Mouse (Mus musculus) liver, postnatal 0 days (tissue): ENCODE data around the gene Xpa. TPM values are rescaled to one million over a fixed set of nuclear protein-coding genes. Genes with fewer than 3 reads are reported as not detected.

Experiments
- ATAC-seq: fragments of 200-750 bp; cut with Nextera tagmentation; 2 replicates; pipeline ENCODE4 v1.8.0; 2017; ENCODE audit warnings: mild to moderate bottlenecking, moderate library complexity
- DNase-seq: peaks from one replicate; pipeline ENCODE4 v3.0.0-alpha.2; 2016
- H3K27ac ChIP-seq: fragments of 300-500 bp; sonication (generic); 2 replicates; pipeline ENCODE4 v1.5.1; 2014; ENCODE audit warnings: antibody characterized with exemption, moderate library complexity, mild to moderate bottlenecking, low read depth
- H3K27me3 ChIP-seq: fragments of 300-500 bp; sonication (generic); 2 replicates; pipeline ENCODE4 v1.6.1; 2014; ENCODE audit warnings: low read length, control low read depth, mixed read lengths; ENCODE audit not compliant: insufficient read depth
- H3K36me3 ChIP-seq: fragments of 300-500 bp; sonication (generic); replicated peaks from 2 replicates; pipeline ENCODE4 v1.6.1; 2014; ENCODE audit warnings: mild to moderate bottlenecking, control low read depth, low read length, moderate library complexity, mixed read lengths; ENCODE audit not compliant: insufficient read depth
- H3K4me1 ChIP-seq: fragments of 300-500 bp; sonication (generic); 2 replicates; pipeline ENCODE4 v1.6.1; 2014; ENCODE audit warnings: antibody characterized with exemption, mild to moderate bottlenecking, control low read depth; ENCODE audit not compliant: insufficient read depth
- H3K4me2 ChIP-seq: fragments of 300-500 bp; sonication (generic); 2 replicates; pipeline ENCODE4 v1.6.1; 2014; ENCODE audit warnings: low read depth, mild to moderate bottlenecking, low read length, moderate library complexity, mixed read lengths
- H3K4me3 ChIP-seq: fragments of 300-500 bp; sonication (generic); 2 replicates; pipeline ENCODE4 v1.5.1; 2014; ENCODE audit warnings: low read depth, low read length
- H3K9ac ChIP-seq: fragments of 300-500 bp; sonication (generic); replicated peaks from 2 replicates; pipeline ENCODE4 v1.6.1; 2014; ENCODE audit warnings: mild to moderate bottlenecking, moderate library complexity
- H3K9me3 ChIP-seq: fragments of 300-500 bp; sonication (generic); 2 replicates; pipeline ENCODE4 v1.6.1; 2016; ENCODE audit warnings: mild to moderate bottlenecking, control low read depth, low read length, mixed read lengths
- CTCF ChIP-seq: sonication (generic); IDR thresholded peaks from 2 replicates; pipeline ENCODE4 v1.5.1; 2016; ENCODE audit warnings: antibody characterized with exemption, low read depth
- EP300 ChIP-seq: IDR thresholded peaks from 2 replicates; pipeline ENCODE4 v1.6.1; 2016; ENCODE audit warnings: antibody characterized with exemption, low read depth, mild to moderate bottlenecking
- WGBS: fragments of 180-500 bp; shearing (Covaris S2); extraction: QIAGEN DNeasy Blood & Tissue Kit; methylation state at CpG from one replicate; pipeline ENCODE4 v1.1.7; 2014; ENCODE audit not compliant: insufficient replicate concordance; 5-methylcytosine and 5-hydroxymethylcytosine counted together
- polyA plus RNA-seq: library from polyadenylated mRNA; unstranded; fragments of >200 nt; fragmentation: Nextera tagmentation; extraction: Ambion mirVana; gene quantifications from 2 replicates; pipeline ENCODE4 v1.2.1, GENCODE M21; 2015

The Xpa gene
- polyA plus RNA-seq, 1 experiment from 2014 or later = 15.3 TPM

- TF ChIP-seq CTCF (no peak), EP300 (no peak)
- Histone ChIP-seq H3K9ac (no peak overlapping the region), H3K9me3 (no peaks in the 10 kb centered on the region), H3K4me2 (no peak overlapping the region), H3K36me3 (peaks cover 63% of the 10 kb centered on the region), H3K4me1 (no peaks in the 10 kb centered on the region), H3K27me3 (no peaks in the 10 kb centered on the region), H3K27ac (no peak overlapping the region), H3K4me3 (no peak overlapping the region)
- DNase-seq (no peak), ATAC-seq (0 out of 2 replicates have a peak, but pooled peaks have one; percentile 29)
- WGBS = 77% methylated on average over 8 of the region's 8 CpGs
These were observed 10.7 kb downstream of the Xpa start for GRCm38 (mm10) chr4:46185423-46185822.

- DNase-seq (no peak), ATAC-seq (no peak)
- H3K36me3 ChIP-seq = peaks cover 53% of the 10 kb centered on the region
- no peak overlapping the region for H3K9ac ChIP-seq
- H3K4me3 ChIP-seq = no peak overlapping the region
- H3K27me3 ChIP-seq = no peaks in the 10 kb centered on the region
- no peak overlapping the region for H3K27ac ChIP-seq
- H3K4me1 ChIP-seq = no peaks in the 10 kb centered on the region
- no peak for TF ChIP-seq EP300
- no peak for TF ChIP-seq CTCF
- no peak overlapping the region for H3K4me2 ChIP-seq
- no peaks in the 10 kb centered on the region for H3K9me3 ChIP-seq
- 88% methylated on average over 7 of the region's 7 CpGs for WGBS
These were observed 13.9 kb downstream of the Xpa start for GRCm38 (mm10) chr4:46182181-46182580.

- TF ChIP-seq EP300 (no peak), CTCF (no peak)
- Histone ChIP-seq H3K9me3 (no peaks in the 10 kb centered on the region), H3K9ac (no peak overlapping the region), H3K4me2 (no peak overlapping the region), H3K36me3 (peaks cover 60% of the 10 kb centered on the region), H3K4me1 (no peaks in the 10 kb centered on the region), H3K4me3 (no peak overlapping the region), H3K27ac (no peak overlapping the region), H3K27me3 (no peaks in the 10 kb centered on the region)
- ATAC-seq = no peak
- 79% methylated on average over 6 of the region's 6 CpGs for WGBS
- no peak for DNase-seq
These were observed 14.9 kb downstream of the Xpa start for GRCm38 (mm10) chr4:46181168-46181567.

- Histone ChIP-seq H3K36me3 (peaks cover 59% of the 10 kb centered on the region), H3K9ac (no peak overlapping the region), H3K4me3 (no peak overlapping the region), H3K9me3 (no peaks in the 10 kb centered on the region), H3K4me1 (no peaks in the 10 kb centered on the region), H3K4me2 (no peak overlapping the region), H3K27me3 (no peaks in the 10 kb centered on the region), H3K27ac (no peak overlapping the region)
- WGBS = 87% methylated on average over 7 of the region's 7 CpGs
- TF ChIP-seq EP300 (no peak), CTCF (no peak)
- DNase-seq (no peak), ATAC-seq (no peak)
These were observed 18.6 kb downstream of the Xpa start for GRCm38 (mm10) chr4:46177496-46177895.

GRCm38 (mm10) chr4:46177018-46177417, 19.1 kb downstream of the Xpa start:
- Histone ChIP-seq H3K36me3 (peaks cover 57% of the 10 kb centered on the region), H3K4me3 (no peak overlapping the region), H3K9me3 (no peaks in the 10 kb centered on the region), H3K4me2 (no peak overlapping the region), H3K27me3 (no peaks in the 10 kb centered on the region), H3K4me1 (no peaks in the 10 kb centered on the region), H3K9ac (no peak overlapping the region), H3K27ac (no peak overlapping the region)
- DNase-seq (no peak), ATAC-seq (no peak)
- WGBS = 86% methylated on average over 5 of the region's 5 CpGs
- TF ChIP-seq EP300 = no peak
- TF ChIP-seq CTCF = no peak

GRCm38 (mm10) chr4:46176313-46176712, 19.8 kb downstream of the Xpa start:
- Histone ChIP-seq H3K27me3 (no peaks in the 10 kb centered on the region), H3K4me2 (no peak overlapping the region), H3K9me3 (no peaks in the 10 kb centered on the region), H3K9ac (no peak overlapping the region), H3K27ac (no peak overlapping the region), H3K4me1 (no peaks in the 10 kb centered on the region), H3K4me3 (no peak overlapping the region), H3K36me3 (peaks cover 54% of the 10 kb centered on the region)
- 73% methylated on average over 4 of the region's 4 CpGs for WGBS
- ATAC-seq (no peak), DNase-seq (no peak)
- TF ChIP-seq CTCF = peak; percentile 28
- no peak for TF ChIP-seq EP300

- ATAC-seq (no peak), DNase-seq (no peak)
- no peak overlapping the region for H3K4me3 ChIP-seq
- no peak overlapping the region for H3K4me2 ChIP-seq
- H3K36me3 ChIP-seq = peaks cover 80% of the 10 kb centered on the region
- WGBS = 75% methylated on average over 7 of the region's 7 CpGs
- H3K9ac ChIP-seq = no peak overlapping the region
- H3K9me3 ChIP-seq = no peaks in the 10 kb centered on the region
- no peak overlapping the region for H3K27ac ChIP-seq
- TF ChIP-seq EP300 (no peak), CTCF (no peak)
- H3K27me3 ChIP-seq = no peaks in the 10 kb centered on the region
- no peaks in the 10 kb centered on the region for H3K4me1 ChIP-seq
These were observed 24.4 kb downstream of the Xpa start for GRCm38 (mm10) chr4:46171761-46172160.
